Mouse (Mus musculus) embryo, embryonic 9.5 days (tissue): ENCODE data around the gene Rfx8.
A peak's percentile ranks its signal among the peaks of the same experiment; 100 is the strongest.
"Not testable (repeated sequence)": the region's sequence is repeated elsewhere in the genome, so short reads cannot be mapped to it uniquely, and the experiment has no call there.

Source experiments
- DNase-seq: peaks from one replicate; pipeline ENCODE4 v3.0.0-alpha.2; 2017; ENCODE audit errors: extremely low spot score

Gene Rfx8

DNA sequence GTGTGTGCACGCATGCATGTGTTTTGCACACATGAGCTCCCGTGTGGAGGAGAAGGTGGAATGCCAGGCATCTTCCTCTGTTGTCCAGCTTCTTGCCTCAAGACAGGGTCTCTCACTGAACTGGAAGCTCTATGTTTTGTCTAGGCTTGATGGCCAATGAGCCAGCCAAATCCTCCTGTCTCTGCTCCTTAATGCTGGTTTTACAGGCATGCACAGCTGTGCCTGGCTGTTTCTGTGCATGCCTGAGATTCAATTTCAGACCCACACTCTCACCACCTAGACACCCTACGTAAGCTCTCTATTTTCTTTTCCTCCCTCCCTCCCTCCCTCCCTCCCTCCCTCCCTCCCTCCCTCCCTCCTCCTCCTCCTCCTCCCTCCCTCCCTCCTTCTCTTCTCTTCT lies 28.8 kb downstream of the Rfx8 start:
- no peak for DNase-seq

DNA sequence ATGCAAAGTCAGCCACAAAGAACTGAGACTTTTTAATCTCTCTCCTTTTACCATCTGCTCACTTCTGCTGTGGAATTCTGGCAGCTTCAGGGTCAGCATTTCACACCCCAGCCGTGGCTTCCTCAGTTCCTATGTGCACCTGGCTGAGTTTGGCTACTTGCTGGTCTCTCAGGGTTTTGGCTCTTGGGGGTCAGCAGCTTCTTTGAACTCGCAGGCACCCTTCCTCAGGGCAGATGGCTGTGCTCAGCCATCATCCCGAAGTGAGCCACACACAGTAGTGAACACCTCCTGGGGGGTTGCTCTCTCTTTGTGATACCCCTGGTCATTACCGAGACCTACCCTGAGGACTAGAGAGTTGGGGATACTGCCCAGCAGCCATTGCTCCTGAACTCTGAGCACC lies 29.7 kb downstream of the Rfx8 start:
- no peak for DNase-seq

DNA sequence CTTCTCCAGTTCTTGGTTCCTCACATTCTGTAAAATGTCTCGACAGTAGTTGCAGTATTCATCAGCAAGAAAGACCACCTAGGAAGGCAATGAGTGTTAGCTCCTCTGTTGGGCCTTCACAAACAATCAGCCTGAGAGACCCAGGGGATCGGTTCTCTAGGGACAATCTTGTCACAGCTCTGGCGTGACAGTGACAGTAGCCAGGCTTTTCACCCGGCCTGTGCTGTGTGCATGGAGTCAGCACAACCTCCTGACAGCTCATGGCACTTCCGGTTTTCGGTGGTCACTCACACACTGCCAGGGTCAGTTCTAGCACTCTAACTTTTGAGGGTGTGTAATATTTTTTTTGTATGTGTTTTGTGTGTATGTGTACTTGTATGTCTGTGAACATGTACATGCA lies 32.2 kb downstream of the Rfx8 start:
- no peak for DNase-seq

DNA sequence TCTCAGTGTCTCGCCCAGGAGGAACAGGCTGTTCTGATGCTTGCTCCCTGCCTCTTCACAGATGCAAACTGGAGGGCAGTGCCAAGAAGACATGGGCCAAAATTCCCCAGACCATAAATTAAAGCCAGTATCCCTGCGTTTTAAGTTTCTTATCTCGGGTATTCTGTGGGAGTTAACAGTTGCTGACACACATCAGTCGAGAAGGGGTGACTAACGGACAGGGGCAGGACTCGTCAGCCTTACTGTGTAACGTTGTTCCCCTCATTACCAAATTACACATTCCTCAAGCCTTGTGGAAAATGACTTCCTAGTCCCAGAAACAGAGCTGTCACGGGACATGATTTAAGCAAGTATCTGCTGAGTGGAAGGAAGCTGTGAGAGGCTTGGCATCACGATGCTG lies 33.5 kb downstream of the Rfx8 start:
- no peak for DNase-seq

DNA sequence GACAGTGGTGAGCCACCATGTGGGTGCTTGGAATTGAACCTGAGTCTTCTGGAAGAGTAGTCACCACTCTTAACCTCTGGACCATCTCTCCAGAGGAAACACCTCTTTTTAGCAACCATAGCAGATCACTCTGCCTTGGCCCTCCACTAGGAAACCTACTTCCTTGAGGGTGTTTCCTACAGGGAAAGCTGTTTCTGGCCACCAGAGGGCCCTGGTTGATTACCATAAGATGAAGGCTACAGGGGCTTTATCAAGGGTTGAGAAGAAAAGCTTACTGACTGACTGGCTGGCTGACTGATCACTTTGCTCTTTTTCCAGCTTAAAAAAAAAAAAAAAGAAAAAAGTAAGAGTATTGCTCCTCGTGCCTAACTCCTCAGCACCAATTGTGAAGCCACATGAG lies 35.0 kb downstream of the Rfx8 start:
- peak; percentile 62 for DNase-seq

DNA sequence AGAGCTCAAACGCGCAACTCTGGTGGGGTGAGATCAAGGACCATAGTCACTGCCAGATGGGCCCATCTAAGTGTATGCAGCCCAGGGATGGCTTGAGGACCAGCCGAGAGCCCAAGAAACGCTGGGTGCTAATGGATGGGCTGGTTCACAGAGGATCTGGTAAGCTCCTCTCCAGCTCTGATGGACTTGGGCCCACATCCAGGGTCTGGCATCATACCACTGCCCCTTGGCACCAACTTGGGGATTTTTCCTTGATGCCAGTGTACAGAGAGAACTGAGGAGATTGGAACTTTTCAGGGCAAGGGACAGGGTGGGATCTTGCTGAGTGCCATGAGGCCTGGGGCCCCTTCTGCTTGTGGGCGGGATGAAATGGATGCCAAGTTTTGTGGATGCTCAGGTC lies 39.2 kb downstream of the Rfx8 start:
- no peak for DNase-seq

DNA sequence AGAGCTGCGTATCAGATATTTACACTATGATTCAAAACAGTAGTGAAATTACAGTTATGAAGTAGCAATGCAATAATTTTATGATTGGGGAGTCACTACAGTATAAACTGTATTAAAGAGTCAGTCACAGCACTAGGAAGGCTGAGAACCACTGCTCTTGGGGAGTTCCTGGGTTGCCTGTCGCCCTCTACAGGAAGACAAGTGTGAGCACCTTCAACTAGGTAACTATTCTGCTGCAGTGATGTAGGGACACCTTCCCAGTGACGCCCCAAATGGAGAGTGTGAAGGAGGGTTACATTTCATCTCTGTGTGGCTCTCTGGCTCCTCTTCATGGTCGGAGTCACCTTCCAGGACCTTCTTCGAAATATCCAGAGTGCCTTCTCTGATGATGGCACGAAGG lies 40.3 kb downstream of the Rfx8 start:
- DNase-seq, result no peak

DNA sequence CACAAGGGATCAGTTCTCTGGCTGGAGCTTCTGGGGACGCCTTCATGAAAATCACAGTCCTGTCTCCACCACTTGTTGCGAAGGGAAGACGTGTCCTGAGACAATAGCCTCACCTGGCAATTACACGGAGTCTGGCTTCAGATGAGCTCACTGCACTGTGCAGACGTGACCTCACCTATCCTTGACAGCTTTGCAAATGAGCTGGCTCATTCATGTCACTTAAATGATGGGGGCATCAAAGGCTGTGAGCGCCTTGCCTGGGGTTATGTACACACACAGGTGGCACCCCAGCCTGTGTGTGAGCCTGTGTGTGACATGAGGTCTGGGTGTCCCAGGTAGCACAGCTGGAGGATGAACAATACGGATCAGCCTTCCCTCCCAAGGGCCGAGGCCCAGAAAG lies 41.9 kb downstream of the Rfx8 start:
- no peak for DNase-seq

DNA sequence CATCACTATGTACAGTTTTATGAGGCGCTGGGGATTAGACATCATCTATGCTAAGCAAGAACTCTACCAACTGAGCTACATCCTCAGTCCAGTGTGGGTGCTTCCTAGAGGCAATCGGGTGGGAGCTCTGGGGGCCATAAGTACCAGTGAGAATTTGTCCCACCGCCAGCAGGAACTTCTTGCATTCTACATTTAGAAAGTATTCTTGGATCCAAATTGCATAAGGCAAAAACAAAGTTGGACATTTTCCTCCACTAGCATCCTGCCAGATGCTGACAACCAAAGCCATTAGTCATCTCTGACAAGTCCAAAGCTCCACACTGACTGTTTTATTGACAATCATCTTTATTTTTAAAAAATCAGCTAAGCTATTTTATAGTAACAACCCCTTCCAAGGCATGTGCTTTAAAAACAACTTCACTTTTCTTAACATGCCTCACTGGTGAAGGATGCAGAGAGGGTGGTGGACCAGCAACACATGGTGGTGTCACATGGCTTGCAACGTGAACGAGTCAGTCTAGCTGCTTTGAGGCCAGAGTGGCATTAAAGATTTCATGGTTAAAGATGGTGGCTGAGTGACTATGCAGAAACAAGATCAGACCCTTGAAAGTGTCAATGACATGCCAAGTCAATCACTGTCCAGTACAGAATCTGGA lies 44.4 kb downstream of the Rfx8 start:
- DNase-seq, result no peak

DNA sequence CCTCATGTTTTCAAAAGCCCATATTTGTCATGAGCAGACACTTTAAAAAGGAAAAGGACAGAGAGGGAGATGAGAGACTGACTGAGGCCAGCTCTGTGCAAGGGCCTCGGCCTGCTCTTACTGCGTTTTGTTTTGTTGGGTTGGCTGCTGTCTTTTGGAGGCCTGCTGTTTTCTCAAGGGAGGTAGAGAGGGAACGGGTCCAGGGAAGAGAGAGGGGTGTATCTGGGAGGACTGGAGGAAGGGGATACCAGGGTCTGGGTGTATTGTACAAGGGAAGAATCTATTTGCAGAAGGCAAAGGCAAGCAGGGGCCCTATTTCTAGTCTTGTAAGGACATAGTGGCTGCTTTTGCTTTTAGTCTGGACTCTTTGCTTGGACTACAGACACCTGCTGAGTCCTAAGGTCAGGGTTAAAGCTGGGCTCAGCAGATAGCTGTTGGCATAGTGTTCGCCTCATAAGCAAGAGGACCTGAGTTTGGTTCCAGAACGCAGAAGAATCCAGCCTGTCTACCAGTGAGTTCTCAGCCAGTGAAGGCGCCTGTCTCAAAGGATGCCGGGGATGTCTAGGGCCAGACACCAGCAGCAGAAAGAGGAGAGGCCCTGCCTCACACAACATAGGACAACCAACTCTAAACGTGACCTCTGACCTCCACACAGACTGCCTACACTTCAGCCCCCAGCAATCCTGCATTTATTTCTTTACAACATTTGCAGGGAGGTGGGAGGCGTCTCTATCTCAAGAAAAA lies 48.3 kb downstream of the Rfx8 start:
- no peak for DNase-seq

DNA sequence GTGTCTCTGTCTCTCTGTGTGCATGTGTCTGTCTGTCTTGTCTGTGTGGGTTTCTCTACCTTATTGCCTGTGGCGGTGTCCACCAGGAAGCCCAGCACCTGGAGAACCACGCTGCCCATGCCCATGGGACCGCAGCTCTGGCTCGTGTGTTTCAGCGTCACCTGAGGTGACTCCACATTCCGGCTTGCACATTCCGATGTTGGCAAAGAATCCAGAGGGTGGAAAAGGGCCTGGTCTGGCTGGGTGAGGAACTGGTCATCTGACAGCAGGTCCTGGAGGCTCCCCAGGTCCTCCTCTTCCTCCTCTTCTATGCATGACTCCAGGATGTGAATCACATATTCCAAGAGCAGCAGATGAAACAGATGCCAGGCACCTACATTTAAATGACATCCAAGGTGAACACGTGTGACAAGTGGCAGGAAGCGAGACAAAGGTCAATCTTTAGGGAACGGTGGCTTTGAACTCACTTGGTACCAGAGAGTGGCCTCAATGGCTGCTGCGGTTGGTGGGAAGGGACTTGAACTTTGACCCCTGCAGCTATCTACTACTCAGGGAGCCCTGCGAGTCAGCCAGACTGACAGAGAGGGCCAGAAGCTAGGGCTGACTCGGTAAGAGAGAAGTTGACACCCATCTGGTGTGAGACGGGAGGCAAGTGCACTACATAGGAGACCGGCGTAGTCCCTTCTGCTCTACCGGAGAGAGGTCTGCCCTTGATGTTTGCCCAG lies 50.4 kb downstream of the Rfx8 start:
- DNase-seq, result no peak

DNA sequence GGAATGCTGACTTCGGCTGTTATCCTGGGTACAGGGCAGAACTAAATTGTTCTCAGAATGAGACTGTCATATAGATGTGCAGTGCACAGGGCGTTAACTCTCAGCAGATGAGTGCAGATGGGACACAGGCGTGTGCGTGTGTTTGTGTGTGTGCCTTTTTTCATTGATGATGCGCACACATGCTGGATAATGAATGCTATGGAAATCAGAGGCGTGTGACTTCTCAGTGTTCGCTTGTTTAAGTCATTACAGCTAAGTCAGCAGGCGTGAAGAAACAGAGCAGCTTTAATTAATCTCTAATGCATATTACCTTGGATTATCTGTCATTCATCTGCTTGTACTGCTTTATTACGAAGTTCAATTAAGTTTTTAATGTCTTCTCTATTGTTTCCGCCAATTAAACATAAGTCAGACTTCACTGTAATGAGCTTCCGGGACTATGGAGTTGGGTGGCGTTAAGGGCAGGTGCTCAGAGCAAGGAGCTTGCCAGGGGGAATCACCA lies 54.0 kb downstream of the Rfx8 start:
- no peak for DNase-seq

DNA sequence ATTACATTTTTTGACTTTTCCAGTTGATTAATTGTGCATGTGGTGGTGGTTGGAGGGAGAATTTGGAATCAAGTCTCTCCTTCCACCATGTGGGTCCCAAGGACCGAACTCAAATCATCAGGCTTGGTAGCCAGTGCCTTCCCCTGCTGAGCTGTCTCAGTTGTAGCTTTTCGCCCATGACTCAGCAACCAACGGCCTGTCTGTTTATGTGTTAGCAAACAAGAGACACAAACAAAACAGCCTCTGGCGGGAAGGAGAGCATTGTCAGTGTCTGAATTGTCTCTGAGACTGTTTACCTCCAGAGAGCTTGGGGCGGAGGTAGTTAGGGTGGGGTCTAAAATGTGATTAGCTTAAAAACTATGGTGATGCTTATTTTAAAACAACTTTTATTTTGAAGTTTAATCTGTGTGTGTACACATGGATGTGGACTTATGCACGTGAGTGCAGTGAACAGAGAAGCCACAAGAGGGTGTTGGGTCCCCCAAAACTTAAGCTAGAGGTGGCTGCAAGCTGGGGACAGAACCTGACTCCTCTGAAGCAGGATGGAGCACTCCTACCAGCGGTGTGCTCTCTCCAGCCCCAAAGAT lies 56.7 kb downstream of the Rfx8 start:
- DNase-seq, result no peak

DNA sequence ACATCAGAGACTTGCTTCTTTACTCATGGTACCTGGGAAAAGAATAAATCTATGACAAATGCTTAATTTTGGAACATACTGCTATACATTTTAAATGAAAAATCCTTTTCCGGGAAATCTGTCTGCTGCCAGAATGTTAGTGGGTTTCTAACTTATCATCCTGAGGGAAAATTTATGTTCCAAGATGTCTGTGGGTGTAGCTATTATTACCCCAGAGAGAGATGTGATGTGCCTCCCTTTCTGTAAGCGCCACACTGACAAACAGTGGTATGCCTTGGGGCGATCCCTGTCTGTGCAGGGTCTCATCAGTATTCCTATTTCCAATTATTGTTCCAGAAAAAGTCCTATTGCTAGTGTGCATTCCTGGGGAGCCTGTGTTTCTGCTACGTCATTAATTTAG lies 57.7 kb downstream of the Rfx8 start:
- no peak for DNase-seq

DNA sequence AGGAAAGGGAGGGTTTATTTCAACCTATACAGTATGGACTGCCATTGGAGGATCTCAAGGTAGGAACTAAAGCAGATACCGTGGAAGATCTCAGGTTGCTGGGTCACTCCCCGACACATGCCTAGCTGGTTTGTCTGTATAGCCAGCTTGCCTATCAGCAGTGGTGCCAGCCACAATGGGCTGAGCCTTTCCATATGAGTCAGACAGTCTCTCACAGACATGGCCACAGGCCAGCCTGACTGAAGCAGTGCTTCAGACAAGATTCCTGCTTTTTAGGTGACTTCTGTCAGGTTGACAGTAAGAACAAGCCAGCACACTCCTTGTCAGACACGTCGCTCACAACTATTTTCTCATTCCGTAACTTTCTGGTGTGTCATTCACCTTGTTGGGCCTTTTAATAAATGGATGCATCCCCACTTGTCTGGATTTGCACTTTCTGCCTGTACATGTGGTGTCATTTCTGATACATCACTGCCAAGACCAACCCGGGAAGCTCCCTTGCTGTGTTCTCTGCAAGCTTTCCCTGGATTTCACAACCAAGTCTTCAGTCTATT lies 63.7 kb downstream of the Rfx8 start:
- DNase-seq, result no peak

DNA sequence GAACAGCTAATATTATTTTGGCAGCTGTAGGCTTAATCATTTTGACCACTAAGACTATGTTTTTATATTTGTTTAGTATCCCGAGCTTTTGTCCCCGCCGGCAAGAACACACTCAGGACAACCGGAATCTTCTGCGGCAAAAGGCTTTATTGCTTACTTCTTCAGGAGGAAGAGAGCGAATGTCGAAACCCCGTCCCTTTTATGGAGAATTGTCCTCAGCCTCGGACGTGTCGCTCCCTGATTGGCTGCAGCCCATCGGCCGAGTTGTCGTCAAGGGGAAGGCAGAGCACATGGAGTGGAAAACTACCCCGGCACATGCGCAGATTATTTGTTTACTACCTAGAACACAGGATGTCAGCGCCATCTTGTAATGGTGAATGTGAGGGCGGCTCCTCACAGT lies 65.9 kb downstream of the Rfx8 start:
- not testable (repeated sequence) for DNase-seq

DNA sequence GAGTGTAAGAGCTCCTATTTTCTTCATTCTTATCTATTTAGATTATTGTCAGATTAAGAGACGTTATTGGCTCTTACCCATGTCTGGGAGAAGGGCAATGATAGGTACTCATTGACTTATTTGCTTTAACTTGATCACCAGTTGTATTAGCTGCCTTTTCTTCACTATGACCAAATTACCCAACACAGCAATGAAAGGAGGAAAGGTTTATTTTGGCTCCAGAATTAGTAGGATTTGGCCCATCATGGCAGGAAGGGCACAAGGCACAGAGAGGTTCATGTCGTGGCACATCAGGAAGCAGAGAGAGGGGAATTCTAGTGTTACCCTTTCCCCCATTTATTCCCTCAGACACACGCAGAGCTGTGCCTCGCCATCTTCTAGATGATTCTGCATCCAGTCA lies 67.8 kb downstream of the Rfx8 start:
- DNase-seq, result no peak

DNA sequence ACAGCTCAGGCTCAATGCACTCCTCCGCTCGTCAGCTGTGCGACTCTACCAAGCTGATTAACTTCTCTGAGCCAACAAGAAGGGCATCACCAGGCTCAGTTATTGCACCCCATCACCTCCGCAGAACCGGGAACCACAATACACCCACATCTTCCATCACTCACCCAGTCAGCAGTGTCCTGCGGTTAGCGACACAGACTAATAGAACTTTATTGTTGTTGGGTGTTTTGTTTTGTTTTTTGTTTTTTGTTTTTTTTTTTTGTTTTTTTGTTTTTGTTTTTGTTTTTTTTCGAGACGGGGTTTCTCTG lies 69.6 kb downstream of the Rfx8 start, which contains the start of gene Creg2:
Gene Creg2, minus strand, starts transcription at position 234 of the 308 bp plus-strand sequence.
- no peak for DNase-seq

DNA sequence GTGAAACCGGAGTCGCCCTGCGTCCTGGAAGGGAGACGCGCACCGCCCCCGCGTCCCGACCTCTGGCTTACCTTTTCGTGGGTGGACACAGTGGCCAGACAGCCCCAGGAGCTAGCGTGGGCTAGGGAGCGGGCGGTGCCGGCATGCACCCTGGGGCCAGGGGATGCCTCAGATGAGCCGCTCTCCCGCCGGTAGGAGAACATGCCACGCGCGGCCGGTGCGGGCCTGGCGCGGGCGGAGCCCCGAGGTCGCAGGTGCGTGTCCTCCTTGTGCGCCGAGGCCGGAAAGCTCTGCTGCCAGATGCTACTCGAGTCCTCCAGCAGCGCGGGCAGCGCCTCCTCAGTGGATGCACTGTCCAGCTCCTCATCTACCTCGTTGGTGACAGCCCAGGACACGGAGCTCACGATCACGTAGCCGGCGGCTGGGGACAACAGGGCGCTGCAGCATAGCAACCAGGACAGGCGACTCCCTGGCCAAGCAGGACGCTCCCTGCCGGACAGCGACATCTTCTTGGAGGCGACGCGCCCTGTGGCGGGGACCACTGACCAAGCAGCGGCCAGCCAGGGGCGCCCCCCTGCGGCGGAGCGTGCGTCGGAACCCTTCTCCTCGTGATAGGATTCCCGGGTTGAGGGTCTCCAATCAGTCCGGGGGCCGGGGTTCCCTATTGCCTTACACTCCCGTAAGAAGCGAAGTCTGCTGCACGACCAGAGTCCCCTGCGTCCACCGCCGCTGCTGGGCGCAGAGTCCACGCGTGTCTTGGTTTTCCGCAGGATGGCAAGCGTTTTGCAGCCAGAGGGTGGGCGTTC lies 70.2 kb downstream of the Rfx8 start:
- peak; percentile 83 for DNase-seq

DNA sequence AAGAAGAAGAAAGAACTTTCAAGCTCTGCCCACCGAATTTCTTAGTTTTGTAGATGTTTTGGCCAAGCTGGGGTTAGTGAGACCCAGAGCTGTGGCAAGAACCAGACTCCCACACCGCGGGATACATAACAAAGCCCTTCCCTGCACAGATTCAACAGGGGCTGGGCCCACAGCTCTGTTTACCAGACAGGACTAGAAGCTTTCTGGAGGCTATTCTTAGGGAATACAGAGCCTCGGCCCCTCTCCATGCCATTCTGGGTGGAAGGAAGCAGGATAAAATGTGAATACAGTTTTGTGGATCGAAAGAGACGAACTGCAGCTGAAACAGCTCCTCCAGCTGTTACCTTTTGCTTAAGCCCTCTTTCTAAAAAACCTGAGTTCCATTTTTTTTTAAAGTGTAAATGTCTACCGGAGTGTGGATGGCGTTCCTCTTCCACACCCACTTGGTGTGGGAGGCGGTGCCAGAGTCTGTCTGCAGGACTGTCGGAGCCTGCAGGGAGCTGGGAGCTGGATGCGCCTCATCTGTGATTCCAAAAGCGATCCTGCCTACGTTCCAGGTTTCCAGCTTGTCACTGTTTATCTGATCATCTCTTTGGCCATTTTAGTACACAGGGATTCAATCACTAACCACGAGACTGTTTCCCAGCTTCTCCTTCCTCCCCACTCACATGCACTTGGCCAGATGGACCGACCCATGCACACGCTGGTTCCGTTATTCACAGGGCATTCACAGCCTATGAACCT lies 70.9 kb downstream of the Rfx8 start:
- DNase-seq, result no peak

DNA sequence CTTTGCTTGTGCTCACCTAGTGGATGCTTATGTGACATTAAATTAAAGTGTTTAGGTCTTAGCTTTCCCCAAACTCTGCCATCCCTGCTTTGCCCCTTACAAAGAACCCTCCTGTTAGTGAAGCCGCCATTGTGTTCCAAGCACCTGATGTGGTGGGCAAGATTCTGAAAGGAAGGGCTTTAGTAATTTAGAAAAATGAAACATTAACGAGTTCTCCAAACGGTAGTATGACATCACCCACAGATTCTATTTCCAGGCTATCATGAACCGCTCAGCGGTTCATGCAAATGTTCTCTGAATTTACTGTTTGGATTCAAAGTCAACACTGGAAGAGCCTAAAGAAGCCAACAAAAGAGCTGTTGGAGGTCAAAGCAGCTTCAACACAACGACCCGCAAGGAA lies 72.2 kb downstream of the Rfx8 start:
- DNase-seq, result no peak
